Mouse (Mus musculus): ENCODE measurements around the gene Trim30c. TPM values are rescaled to one million over a fixed set of nuclear protein-coding genes. Genes with fewer than 3 reads are reported as not detected.
A peak's percentile ranks its signal among the peaks of the same experiment; 100 is the strongest.
"Not testable (repeated sequence)": the region's sequence is repeated elsewhere in the genome, so short reads cannot be mapped to it uniquely, and the experiment has no call there.

The Trim30c gene
- polyA plus RNA-seq, 1 experiment from 2014 or later = 0.14 TPM

DNA sequence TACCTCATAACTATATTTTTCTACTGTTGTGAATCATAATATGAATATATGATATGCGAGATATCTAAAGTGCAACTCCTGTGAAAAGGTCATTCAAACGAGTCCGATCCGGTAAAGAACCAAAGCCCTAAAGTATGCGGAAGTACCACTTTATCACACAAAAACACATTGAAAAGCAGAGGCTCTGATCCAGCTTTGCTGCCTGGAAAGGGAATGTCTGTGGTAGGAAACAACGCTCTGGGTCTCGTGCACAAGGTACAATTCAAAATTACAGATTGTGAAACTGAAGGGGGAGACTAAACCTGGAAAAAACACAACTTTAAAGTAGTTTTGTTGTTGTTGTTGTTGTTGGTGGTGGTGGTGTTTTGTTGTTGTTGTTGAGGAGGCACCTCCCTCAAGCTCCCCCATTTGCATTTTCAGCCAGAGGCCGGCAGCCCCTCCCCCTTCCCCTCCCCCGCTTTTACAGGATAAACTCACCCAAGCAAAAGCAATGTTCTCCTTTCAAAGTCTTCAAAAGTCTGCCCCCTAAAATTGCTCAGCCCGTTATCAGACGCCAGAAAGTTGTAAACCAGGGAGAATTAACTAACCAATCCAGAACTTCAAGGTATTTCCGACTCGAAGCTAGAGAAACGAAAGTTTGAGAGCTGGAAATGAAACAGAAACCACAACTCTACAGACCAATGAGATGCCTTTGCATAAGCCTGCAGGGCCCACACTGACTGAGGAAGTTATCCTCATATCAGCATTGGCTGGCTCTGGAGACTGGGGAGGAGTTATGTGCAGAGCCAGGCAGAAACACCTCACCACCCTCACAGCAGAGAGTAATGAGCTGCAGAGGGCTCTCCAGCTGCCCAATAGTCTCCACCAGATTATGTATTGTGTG is 47.7 kb downstream of the Trim30c start, which contains the start of gene Trim12c:
Trim12c (minus strand) TSS at position 646 of the 883 bp plus-strand sequence.
- WGBS = 3% methylated on average over 14 of the region's 14 CpGs
- H3K27ac ChIP-seq (ENCODE audit: low read length) = no peak within 1 kb of the TSS
- 0 out of 2 replicates have a peak, but pooled peaks cover 2% of the 10 kb centered on the region for H3K4me1 ChIP-seq (replicated peaks; ENCODE audit: control insufficient read depth, insufficient read depth, low read length)
- H3K4me2 ChIP-seq (ENCODE audit: low read depth, low read length) = peak within 1 kb of the TSS; percentile 67
- H3K9ac ChIP-seq (ENCODE audit: low read length) = peak within 1 kb of the TSS; percentile 52
- H3K4me3 ChIP-seq (ENCODE audit: low read length) = peak within 1 kb of the TSS; percentile 52
- no peaks in the 10 kb centered on the region for H3K9me3 ChIP-seq (ENCODE audit: control insufficient read depth, low read length)
- H3K36me3 ChIP-seq (ENCODE audit: control insufficient read depth, insufficient read depth, low read length) = no peaks in the 10 kb centered on the region
- H3K27me3 ChIP-seq (ENCODE audit: control insufficient read depth, insufficient read depth, low read depth, low read length) = no peaks in the 10 kb centered on the region
- ATAC-seq (ENCODE audit: low read depth) = peak; percentile 100

DNA sequence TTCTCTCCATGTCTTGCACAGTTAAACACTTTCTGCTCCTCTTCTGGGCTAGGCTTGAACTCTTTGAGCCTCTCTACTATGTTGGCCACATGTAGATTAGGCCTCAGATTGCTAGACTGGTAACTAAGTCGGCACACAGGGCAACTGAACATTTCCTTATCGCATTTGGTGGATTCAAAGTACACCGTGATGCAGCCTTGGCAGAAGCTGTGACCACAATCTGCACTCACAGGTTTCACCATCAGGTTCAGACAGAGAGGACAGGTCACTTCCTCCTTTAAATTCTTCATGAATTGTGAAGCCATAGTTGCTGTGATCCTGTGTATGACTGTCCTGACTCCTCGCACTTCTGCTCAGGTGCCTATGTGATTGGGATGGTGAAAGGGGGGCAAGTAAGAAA is 52.6 kb downstream of the Trim30c start:
- not testable (repeated sequence) for H3K4me2 ChIP-seq (ENCODE audit: low read depth, low read length); H3K27me3 ChIP-seq (ENCODE audit: control insufficient read depth, insufficient read depth, low read depth, low read length); ATAC-seq (ENCODE audit: low read depth); H3K9ac ChIP-seq (ENCODE audit: low read length); H3K9me3 ChIP-seq (ENCODE audit: control insufficient read depth, low read length); H3K4me1 ChIP-seq (replicated peaks; ENCODE audit: control insufficient read depth, insufficient read depth, low read length); H3K36me3 ChIP-seq (ENCODE audit: control insufficient read depth, insufficient read depth, low read length); H3K4me3 ChIP-seq (ENCODE audit: low read length); H3K27ac ChIP-seq (ENCODE audit: low read length)
- WGBS = 91% methylated on average over 4 of the region's 4 CpGs

DNA sequence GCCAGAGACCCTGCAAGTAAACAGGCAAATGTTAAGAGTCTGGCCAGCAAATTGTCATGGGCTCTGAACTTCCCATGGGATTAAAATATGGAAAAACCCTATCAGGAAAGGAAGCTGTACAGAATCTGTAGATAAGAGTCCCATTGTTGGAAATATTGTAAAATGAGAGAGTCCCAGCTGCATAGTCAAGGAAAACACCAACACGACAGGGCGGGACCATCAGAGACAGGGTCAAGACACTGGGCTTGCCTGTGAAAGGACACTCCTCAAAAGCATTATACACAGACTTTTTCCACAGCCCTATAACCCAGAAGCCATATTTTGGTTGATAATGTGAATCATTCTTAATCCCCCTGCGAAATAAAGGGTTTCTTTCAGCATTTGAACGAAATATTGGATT is 59.9 kb downstream of the Trim30c start:
- H3K4me3 ChIP-seq (ENCODE audit: low read length); H3K4me1 ChIP-seq (replicated peaks; ENCODE audit: control insufficient read depth, insufficient read depth, low read length); H3K9ac ChIP-seq (ENCODE audit: low read length); H3K27ac ChIP-seq (ENCODE audit: low read length); H3K4me2 ChIP-seq (ENCODE audit: low read depth, low read length); H3K27me3 ChIP-seq (ENCODE audit: control insufficient read depth, insufficient read depth, low read depth, low read length); H3K9me3 ChIP-seq (ENCODE audit: control insufficient read depth, low read length); ATAC-seq (ENCODE audit: low read depth); H3K36me3 ChIP-seq (ENCODE audit: control insufficient read depth, insufficient read depth, low read length): not testable (repeated sequence)
- WGBS = 84% methylated on average over 2 of the region's 4 CpGs

DNA sequence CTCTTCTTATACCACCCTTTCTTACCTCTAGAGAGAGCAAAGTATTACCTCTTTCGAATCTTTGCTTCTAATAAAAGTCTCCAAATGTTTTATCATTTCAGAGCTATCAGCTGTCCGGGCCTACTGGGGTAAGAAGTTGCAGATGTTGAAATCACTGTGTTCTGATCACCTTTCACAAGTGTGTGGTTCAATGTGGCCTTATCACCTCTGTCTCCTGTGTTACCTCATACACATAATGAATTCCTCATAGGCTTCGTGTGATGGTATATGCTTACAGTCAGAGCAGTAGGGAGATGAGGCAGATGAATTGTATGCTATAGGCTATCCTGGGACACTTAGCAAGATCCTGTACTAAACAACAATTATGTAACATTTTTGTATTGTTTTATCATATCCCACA is 65.1 kb downstream of the Trim30c start:
- ATAC-seq (ENCODE audit: low read depth); H3K9me3 ChIP-seq (ENCODE audit: control insufficient read depth, low read length); H3K27ac ChIP-seq (ENCODE audit: low read length); H3K4me2 ChIP-seq (ENCODE audit: low read depth, low read length); H3K27me3 ChIP-seq (ENCODE audit: control insufficient read depth, insufficient read depth, low read depth, low read length); H3K4me1 ChIP-seq (replicated peaks; ENCODE audit: control insufficient read depth, insufficient read depth, low read length); H3K4me3 ChIP-seq (ENCODE audit: low read length); H3K36me3 ChIP-seq (ENCODE audit: control insufficient read depth, insufficient read depth, low read length); H3K9ac ChIP-seq (ENCODE audit: low read length): not testable (repeated sequence)
- WGBS = 77% methylated on average over 3 of the region's 3 CpGs

Other genes starting within 250 kb of the Trim30c start
- 0.20 TPM in 1 of 2 replicates, not detected in the other for gene Olfm5, start 236.0 kb downstream of the Trim30c start, polyA plus RNA-seq (2015; fragmentation: Nextera tagmentation; extraction: Ambion mirVana)
- gene Olfr648, start 217.4 kb downstream of the Trim30c start, polyA plus RNA-seq (2015; fragmentation: Nextera tagmentation; extraction: Ambion mirVana) = 0.16 and 0.21 TPM in 2 replicates
- not detected in 2 replicates for gene Olfr649, start 204.9 kb downstream of the Trim30c start, polyA plus RNA-seq (2015; fragmentation: Nextera tagmentation; extraction: Ambion mirVana)
- 0.74 and 1.4 TPM in 2 replicates for gene Trim6, start 182.0 kb downstream of the Trim30c start, polyA plus RNA-seq (2015; fragmentation: Nextera tagmentation; extraction: Ambion mirVana)
- 2.6 and 3.8 TPM in 2 replicates for gene Trim34a, start 156.4 kb downstream of the Trim30c start, polyA plus RNA-seq (2015; fragmentation: Nextera tagmentation; extraction: Ambion mirVana)
- 0.39 and 0.74 TPM in 2 replicates for gene Trim5, start 112.7 kb downstream of the Trim30c start, polyA plus RNA-seq (2015; fragmentation: Nextera tagmentation; extraction: Ambion mirVana)
- gene Trim12a, start 85.4 kb downstream of the Trim30c start, polyA plus RNA-seq (2015; fragmentation: Nextera tagmentation; extraction: Ambion mirVana) = 4.3 and 6.8 TPM in 2 replicates
- 0.15 TPM in 1 of 2 replicates, not detected in the other for gene Trim34b, start 71.4 kb downstream of the Trim30c start, polyA plus RNA-seq (2015; fragmentation: Nextera tagmentation; extraction: Ambion mirVana)
- gene Trim12c, start 47.5 kb downstream of the Trim30c start, polyA plus RNA-seq (2015; fragmentation: Nextera tagmentation; extraction: Ambion mirVana) = 1.6 and 2.6 TPM in 2 replicates
- gene Trim30b, start 31.0 kb downstream of the Trim30c start, polyA plus RNA-seq (2015; fragmentation: Nextera tagmentation; extraction: Ambion mirVana) = 0.09 and 0.10 TPM in 2 replicates
- 1.1 and 1.5 TPM in 2 replicates for gene Trim30a, start 64.4 kb upstream of the Trim30c start, polyA plus RNA-seq (2015; fragmentation: Nextera tagmentation; extraction: Ambion mirVana)
- gene Trim30d, start 107.0 kb upstream of the Trim30c start, polyA plus RNA-seq (2015; fragmentation: Nextera tagmentation; extraction: Ambion mirVana) = 0.63 and 0.75 TPM in 2 replicates
- not detected in 2 replicates for gene Olfr651, start 149.3 kb upstream of the Trim30c start, polyA plus RNA-seq (2015; fragmentation: Nextera tagmentation; extraction: Ambion mirVana)
- gene Olfr652, start 160.1 kb upstream of the Trim30c start, polyA plus RNA-seq (2015; fragmentation: Nextera tagmentation; extraction: Ambion mirVana) = not detected in 2 replicates
- not detected in 2 replicates for gene Olfr653, start 176.5 kb upstream of the Trim30c start, polyA plus RNA-seq (2015; fragmentation: Nextera tagmentation; extraction: Ambion mirVana)
- gene Olfr654, start 186.2 kb upstream of the Trim30c start, polyA plus RNA-seq (2015; fragmentation: Nextera tagmentation; extraction: Ambion mirVana) = not detected in 2 replicates
- not detected in 2 replicates for gene Olfr655, start 200.9 kb upstream of the Trim30c start, polyA plus RNA-seq (2015; fragmentation: Nextera tagmentation; extraction: Ambion mirVana)
- not detected in 2 replicates for gene Olfr656, start 213.1 kb upstream of the Trim30c start, polyA plus RNA-seq (2015; fragmentation: Nextera tagmentation; extraction: Ambion mirVana)
- gene Olfr657, start 224.0 kb upstream of the Trim30c start, polyA plus RNA-seq (2015; fragmentation: Nextera tagmentation; extraction: Ambion mirVana) = not detected in 2 replicates
- not detected in 2 replicates for gene Olfr658, start 246.5 kb upstream of the Trim30c start, polyA plus RNA-seq (2015; fragmentation: Nextera tagmentation; extraction: Ambion mirVana)

Data from lung, embryonic 16.5 days (tissue).